Comparison of ENCODE assay signal across 8 mouse cellular contexts in genomic region chr4:152158585-152159284, GRCm38 (mm10). TPM values are rescaled to one million over a fixed set of nuclear protein-coding genes. Genes with fewer than 3 reads are reported as not detected.
DNase-seq lines count a peak whose midpoint lies in the region; ATAC-seq lines count a peak whose summit lies in the region.

Gene Hes2, plus strand, starts transcription at chr4:152158867.

- no peak for DNase-seq in gastrocnemius, adult 18-20 months (ENCODE audit: low spot score)
- DNase-seq in layer of hippocampus, adult 9-11 months: no peak
- DNase-seq in yolk sac, embryonic 10.5 days (ENCODE audit: low spot score): no peak

- H3K27me3 ChIP-seq in megakaryocyte, embryonic 14.5 days (replicated peaks): peaks cover 68% of the 10 kb centered on the region
- peaks cover 79% of the 10 kb centered on the region for H3K27me3 ChIP-seq in limb, embryonic 15.5 days
- peaks cover 47% of the 10 kb centered on the region for H3K27me3 ChIP-seq in neural tube, embryonic 14.5 days (ENCODE audit: control insufficient read depth, insufficient read depth, low read length)

- H3K36me3 ChIP-seq in megakaryocyte, embryonic 14.5 days (replicated peaks; ENCODE audit: low read length): no peaks in the 10 kb centered on the region
- no peaks in the 10 kb centered on the region for H3K36me3 ChIP-seq in limb, embryonic 15.5 days
- no peaks in the 10 kb centered on the region for H3K36me3 ChIP-seq in neural tube, embryonic 14.5 days (ENCODE audit: control insufficient read depth, insufficient read depth, low read length)

- H3K4me1 ChIP-seq in megakaryocyte, embryonic 14.5 days: peaks cover 51% of the 10 kb centered on the region
- H3K4me1 ChIP-seq in limb, embryonic 15.5 days: peaks cover 24% of the 10 kb centered on the region
- H3K4me1 ChIP-seq in neural tube, embryonic 14.5 days (ENCODE audit: control insufficient read depth, insufficient read depth, low read length): peaks cover 12% of the 10 kb centered on the region; the same call in 1 of the 2 replicates

- H3K27ac ChIP-seq in limb, embryonic 15.5 days: no peak within 1 kb of the TSS
- H3K27ac ChIP-seq in neural tube, embryonic 14.5 days (ENCODE audit: low read depth, low read length): no peak within 1 kb of the TSS

- 3% methylated on average over 35 of the region's 35 CpGs for WGBS in limb, embryonic 15.5 days
- WGBS in neural tube, embryonic 14.5 days: 3% methylated on average over 35 of the region's 35 CpGs

- peak within 1 kb of the TSS; percentile 32; the same call in 1 of the 2 replicates for H3K4me2 ChIP-seq in limb, embryonic 15.5 days
- peak within 1 kb of the TSS; percentile 17 for H3K4me2 ChIP-seq in neural tube, embryonic 14.5 days (ENCODE audit: low read depth, low read length)

- peaks cover 3% of the 10 kb centered on the region for H3K9me3 ChIP-seq in megakaryocyte, embryonic 14.5 days
- no peaks in the 10 kb centered on the region for H3K9me3 ChIP-seq in limb, embryonic 15.5 days
- no peaks in the 10 kb centered on the region for H3K9me3 ChIP-seq in neural tube, embryonic 14.5 days (ENCODE audit: control insufficient read depth, low read length)

- H3K9ac ChIP-seq in limb, embryonic 15.5 days: no peak within 1 kb of the TSS
- no peak within 1 kb of the TSS for H3K9ac ChIP-seq in neural tube, embryonic 14.5 days (replicated peaks; ENCODE audit: low read depth, low read length)

- no peak for ATAC-seq in megakaryocyte, adult 5-6 weeks (ENCODE audit: poor library complexity, severe bottlenecking)
- peak; percentile 26 for ATAC-seq in granulocyte monocyte progenitor cell, adult 5-6 weeks (replicated peaks; ENCODE audit: poor library complexity, severe bottlenecking)
- ATAC-seq in limb, embryonic 15.5 days (ENCODE audit: insufficient number of reproducible peaks, low FRiP score, low TSS enrichment, low read depth): no peak
- no peak; the same call in 1 of the 2 replicates for ATAC-seq in neural tube, embryonic 14.5 days (ENCODE audit: low read depth)

- peak within 1 kb of the TSS; percentile 89 for H3K4me3 ChIP-seq in megakaryocyte, embryonic 14.5 days (replicated peaks)
- H3K4me3 ChIP-seq in limb, embryonic 15.5 days: peak within 1 kb of the TSS; percentile 24
- no peak within 1 kb of the TSS for H3K4me3 ChIP-seq in neural tube, embryonic 14.5 days (ENCODE audit: low read depth, low read length)

RNA-seq across cellular contexts. Expression of gene Hes2, which starts in this region (rescaled TPM):
- polyA plus RNA-seq in megakaryocyte, embryonic 14.5 days (2012; ENCODE audit: insufficient read depth, low replicate concordance): not detected in 2 replicates
- total RNA-seq in megakaryocyte, adult 5-6 weeks (2015): not detected in 2 replicates
- total RNA-seq in megakaryocyte, adult 5-6 weeks (2017): not detected in 2 replicates
- not detected in 2 replicates for total RNA-seq in granulocyte monocyte progenitor cell, adult 5-6 weeks (2014; fragmentation: Nextera tagmentation)
- not detected in 2 replicates for total RNA-seq in granulocyte monocyte progenitor cell, adult 5-6 weeks (2017)
- 0.12 and 0.14 TPM in 2 replicates for polyA plus RNA-seq in limb, embryonic 15.5 days (2015; fragmentation: Nextera tagmentation; extraction: Ambion mirVana)
- not detected in 2 replicates for polyA plus RNA-seq in neural tube, embryonic 14.5 days (2014; fragmentation: Nextera tagmentation; extraction: Ambion mirVana)
- total RNA-seq in gastrocnemius, adult 18-20 months (2021): not detected

Comparison
In these comparisons a context has a peak if more than half of its experiments do, and no peak if none do; other contexts are left out.
1. Peak in ATAC-seq in granulocyte monocyte progenitor cell, adult 5-6 weeks; RNA of the gene not detected or under 1 TPM.